Mouse (Mus musculus) left cerebral cortex, adult 18-20 months (tissue): ENCODE measurements around the gene Elf3. TPM values are rescaled to one million over a fixed set of nuclear protein-coding genes. Genes with fewer than 3 reads are reported as not detected.
"Not testable (repeated sequence)": the region's sequence is repeated elsewhere in the genome, so short reads cannot be mapped to it uniquely, and the experiment has no call there.

Experiments used
- DNase-seq, 2 experiments: peaks; one replicate each; pipeline ENCODE4 v3.0.0; 2021 to 2022; ENCODE audit warnings: low spot score in 2 of 2, mixed read lengths in 1 of 2
- total RNA-seq, 2 experiments: library from RNA; stranded (reverse); gene quantifications; 2 replicates each; pipeline ENCODE4 v1.2.3; 2021

The Elf3 gene
- total RNA-seq, 2 experiments from 2014 or later, result not detected

GRCm38 (mm10) chr1:135240206-135240605, 18.2 kb downstream of the Elf3 start:
- DNase-seq, result not testable (repeated sequence)

- DNase-seq, result no peak
These were observed 21.1 kb downstream of the Elf3 start for GRCm38 (mm10) chr1:135237131-135237851.

- no peak for DNase-seq
These were observed 23.6 kb downstream of the Elf3 start for GRCm38 (mm10) chr1:135234771-135235170.

GRCm38 (mm10) chr1:135233961-135234360, 24.4 kb downstream of the Elf3 start:
- no peak for DNase-seq

DNA sequence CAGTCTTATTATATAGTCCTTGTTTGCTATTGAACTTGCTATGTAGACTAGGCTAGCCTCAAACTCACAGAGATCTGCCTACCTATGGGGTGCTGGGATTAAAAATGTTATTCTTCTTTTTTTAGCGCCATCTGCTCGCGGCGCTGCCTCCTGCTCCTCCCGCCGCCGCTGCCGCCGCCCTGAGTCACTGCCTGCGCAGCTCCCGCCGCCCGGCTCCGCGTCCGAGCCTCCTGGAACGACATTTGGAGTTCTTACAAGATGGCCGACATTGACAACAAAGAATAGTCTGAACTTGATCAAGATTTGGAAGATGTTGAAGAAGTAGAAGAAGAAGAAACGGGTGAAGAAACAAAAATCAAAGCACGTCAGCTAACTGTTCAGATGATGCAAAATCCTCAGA, 26.5 kb downstream of the Elf3 start:
- DNase-seq, result not testable (repeated sequence)

GRCm38 (mm10) chr1:135227339-135227950, 30.9 kb downstream of the Elf3 start:
- DNase-seq, result no peak

DNA sequence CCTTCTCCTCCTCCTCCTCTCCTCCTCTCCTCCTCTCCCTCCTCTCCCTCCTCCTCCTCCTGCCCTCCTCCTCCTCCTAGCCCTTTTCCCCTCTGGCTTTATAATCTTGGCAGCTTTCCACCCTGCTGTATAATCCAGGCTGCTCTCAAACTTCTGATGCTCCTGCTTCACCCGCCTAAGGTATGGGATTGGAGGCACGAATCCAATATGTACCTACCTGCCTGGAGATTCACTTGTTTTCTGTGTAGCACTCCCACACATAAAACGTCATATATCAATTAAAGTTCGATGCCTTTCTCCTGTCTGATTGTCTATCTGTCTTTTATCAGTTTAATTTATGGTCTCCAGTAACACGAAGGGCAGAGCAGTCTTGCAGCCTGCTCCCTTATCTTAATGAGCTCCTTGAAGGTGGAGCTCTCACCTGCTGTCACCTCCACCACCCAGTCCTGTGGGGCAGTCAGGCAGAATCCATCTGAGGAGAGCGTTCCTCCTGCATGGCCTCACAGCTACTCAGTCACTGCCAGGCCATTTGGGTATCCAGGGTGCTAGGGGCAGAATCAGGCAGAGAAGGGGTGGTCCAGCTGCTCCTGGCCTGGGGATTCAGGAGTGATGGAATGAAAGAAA, 33.3 kb downstream of the Elf3 start:
- no peak for DNase-seq

- no peak for DNase-seq
These were observed 34.2 kb downstream of the Elf3 start for GRCm38 (mm10) chr1:135224147-135224546.

GRCm38 (mm10) chr1:135217607-135218233, 40.6 kb downstream of the Elf3 start:
- DNase-seq, result no peak

- no peak for DNase-seq
These were observed 44.4 kb downstream of the Elf3 start for GRCm38 (mm10) chr1:135213772-135214640.

GRCm38 (mm10) chr1:135210421-135210820, 47.9 kb downstream of the Elf3 start:
- no peak for DNase-seq

DNA sequence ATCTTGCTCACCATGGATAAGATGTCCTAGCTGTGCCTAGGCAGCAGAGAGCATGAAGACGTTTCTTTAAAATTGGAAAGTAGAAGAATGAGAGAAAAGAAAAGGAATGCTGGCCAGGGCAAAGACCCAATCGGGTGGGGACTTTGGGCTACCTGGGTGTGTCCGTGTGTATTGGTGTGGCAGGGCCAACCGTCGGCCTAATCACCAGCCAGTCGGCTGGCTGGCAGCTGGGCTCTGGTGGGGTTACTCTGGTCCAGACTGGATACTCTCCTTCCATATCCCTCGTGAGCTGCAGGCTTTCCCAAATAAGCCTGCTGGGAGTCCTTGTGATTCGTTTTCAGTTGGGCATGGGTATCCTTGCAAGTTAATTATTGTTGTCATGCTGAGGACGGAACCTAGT, 49.7 kb downstream of the Elf3 start:
- no peak for DNase-seq

DNA sequence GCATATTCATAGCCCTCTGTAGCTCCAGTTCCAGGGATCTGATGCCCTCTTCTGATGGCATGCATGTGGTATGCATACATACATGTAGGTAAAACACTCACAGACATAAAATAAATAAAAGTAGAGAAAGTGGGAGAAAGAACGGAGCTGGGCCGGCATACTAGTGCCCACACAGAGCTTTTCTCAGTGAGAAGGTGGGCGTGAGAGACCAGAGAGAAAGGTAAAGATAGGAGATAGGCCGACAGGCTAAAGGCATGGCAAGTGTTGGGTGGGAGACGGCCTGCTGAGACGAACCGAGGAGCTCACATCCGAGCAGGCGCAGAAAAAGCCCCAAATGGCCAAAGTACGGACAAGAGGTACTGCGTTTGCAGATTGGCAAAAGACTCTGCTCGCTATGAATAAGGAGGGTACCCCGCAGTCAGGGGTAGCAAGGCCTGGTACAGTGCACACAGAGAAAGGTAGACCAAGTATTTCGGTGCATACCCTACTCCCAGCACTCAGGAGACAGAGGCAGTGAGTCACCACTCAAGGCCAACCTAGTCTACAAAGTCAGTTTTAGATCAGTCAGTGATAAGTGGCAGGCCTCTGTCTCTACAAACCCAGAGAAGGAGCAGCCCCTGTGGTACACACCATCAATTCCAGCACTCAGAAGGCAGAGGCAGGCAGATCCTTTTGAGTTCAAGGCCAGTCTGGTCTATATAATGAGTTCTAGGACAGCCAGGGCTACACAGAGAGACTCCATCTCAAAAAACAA, 51.6 kb downstream of the Elf3 start:
- no peak for DNase-seq

- DNase-seq, result no peak
These were observed 53.1 kb downstream of the Elf3 start for GRCm38 (mm10) chr1:135205257-135205656.

GRCm38 (mm10) chr1:135204196-135205126, 53.9 kb downstream of the Elf3 start:
- DNase-seq, result no peak
